Mouse (Mus musculus): Measurements from ENCODE around the gene Btbd35f7.
"Not testable (repeated sequence)": the region's sequence is repeated elsewhere in the genome, so short reads cannot be mapped to it uniquely, and the experiment has no call there.

GRCm38 (mm10) chrX:5668767-5669166 lies at the start of gene Btbd35f7:
- TF ChIP-seq CTCF (IDR thresholded peaks at IDR 0.05; ENCODE audit: extremely low read depth, insufficient read length, insufficient replicate concordance, low read depth, low read length); POLR2A (IDR thresholded peaks at IDR 0.05; ENCODE audit: low read depth, low read length): not testable (repeated sequence)
